Mouse (Mus musculus) gastrocnemius, postnatal 4 days (tissue): Measurements from ENCODE around the gene Appbp2. TPM values are rescaled to one million over a fixed set of nuclear protein-coding genes. Genes with fewer than 3 reads are reported as not detected.
A peak's percentile ranks its signal among the peaks of the same experiment; 100 is the strongest.
"Not testable (repeated sequence)": the region's sequence is repeated elsewhere in the genome, so short reads cannot be mapped to it uniquely, and the experiment has no call there.

Source experiments
- DNase-seq, 2 experiments: peaks; one replicate each; pipeline ENCODE4 v3.0.0; 2021 to 2022; ENCODE audit warnings: low spot score in 2 of 2, mixed read lengths in 2 of 2
- total RNA-seq, 2 experiments: library from RNA; stranded (reverse); gene quantifications; 2 replicates each; pipeline ENCODE4 v1.2.3; 2021

Gene Appbp2
- total RNA-seq, 2 experiments from 2014 or later: 27.2 to 27.4 TPM

GRCm38 (mm10) chr11:85167503-85167902 is 67.4 kb downstream of the Appbp2 start:
- no peak for DNase-seq

DNA sequence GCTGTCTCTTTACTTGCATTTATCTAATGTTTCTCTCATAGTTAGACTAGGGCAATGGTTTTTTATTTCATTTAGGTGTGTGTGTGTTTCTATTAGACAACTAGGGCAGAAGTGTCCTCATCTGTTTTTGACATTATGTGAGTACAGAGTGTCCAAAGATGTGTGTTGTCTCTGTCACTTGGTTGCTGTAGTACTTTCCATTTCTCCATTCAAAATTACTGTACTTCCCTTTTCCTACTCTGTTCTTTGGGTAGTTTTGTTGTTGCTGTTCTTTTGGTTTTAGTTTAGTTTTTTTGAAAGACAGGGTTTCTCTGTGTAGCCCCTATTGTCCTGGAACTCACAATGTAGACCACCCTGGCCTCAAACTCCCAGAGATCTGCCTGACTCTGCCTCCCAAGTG is 70.6 kb downstream of the Appbp2 start:
- DNase-seq: no peak

DNA sequence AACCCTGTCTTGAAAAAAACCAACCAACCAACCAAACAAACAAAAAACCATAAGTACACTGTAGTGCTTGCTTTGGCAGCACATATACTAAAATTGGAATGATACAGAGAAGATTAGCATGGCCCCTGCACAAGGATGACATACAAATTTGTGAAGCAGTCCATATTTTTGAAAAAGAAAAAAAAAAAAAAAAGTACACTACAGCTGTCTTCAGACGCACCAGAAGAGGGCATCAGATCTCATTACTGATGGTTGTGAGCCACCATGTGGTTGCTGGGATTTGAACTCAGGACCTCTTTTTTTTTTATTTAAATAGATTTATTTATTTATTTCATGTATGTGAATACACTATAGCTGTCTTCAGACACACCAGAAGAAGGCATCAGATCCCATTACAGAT is 71.9 kb downstream of the Appbp2 start:
- not testable (repeated sequence) for DNase-seq

GRCm38 (mm10) chr11:85157301-85157700 is 77.6 kb downstream of the Appbp2 start:
- no peak for DNase-seq

GRCm38 (mm10) chr11:85152256-85152930 is 82.5 kb downstream of the Appbp2 start:
- DNase-seq: no peak

DNA sequence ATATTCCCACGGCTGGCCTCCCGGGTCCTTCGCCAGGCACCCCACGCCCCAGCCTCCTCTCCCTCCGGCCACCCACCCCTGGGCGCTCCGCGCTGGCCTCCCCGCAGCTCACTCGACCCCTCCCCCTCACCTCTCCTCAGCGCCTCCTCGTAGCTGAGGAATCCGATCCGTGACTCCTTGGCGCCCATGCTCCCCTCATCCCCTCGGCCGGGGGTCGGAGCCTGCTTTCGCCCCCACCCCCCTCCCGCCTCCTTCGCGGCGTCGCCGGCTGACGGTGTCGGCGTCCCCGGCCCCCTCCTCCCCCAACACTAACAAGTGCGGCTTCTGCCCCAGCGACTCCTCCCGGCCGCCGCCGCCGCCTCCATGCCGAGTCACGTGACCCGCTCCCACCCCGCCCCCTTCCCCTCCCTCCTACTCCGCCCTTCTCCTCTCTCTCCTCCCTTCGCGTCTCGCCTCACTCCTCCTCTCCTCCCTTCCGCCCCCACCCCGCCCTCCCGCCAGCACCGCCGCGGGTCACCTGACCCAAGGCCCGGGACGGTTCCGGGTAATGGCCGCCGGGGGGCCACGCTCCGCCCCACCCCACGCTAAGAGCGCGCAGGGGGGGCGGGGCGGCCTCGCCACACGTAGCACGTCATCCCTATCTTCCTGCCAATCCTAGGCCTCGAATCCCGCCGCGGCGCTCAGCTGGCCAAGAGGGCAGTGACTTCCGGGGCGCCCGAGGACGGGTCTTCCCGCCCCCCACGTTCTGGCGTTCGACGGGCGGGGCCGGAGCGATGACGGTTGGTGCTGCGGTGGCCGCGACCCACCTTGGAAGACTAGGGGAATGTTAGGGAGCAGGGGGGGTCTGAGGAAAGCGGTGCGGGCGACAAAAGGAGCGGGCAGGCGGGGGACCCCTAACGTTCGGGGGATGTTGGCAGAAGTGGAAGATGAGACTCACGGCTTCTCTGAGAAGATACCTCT is 95.1 kb downstream of the Appbp2 start, which contains the start of gene Usp32:
Usp32 (minus strand) TSS at position 581 of the 960 bp plus-strand sequence.
- DNase-seq: peak; percentile 94 to 96

DNA sequence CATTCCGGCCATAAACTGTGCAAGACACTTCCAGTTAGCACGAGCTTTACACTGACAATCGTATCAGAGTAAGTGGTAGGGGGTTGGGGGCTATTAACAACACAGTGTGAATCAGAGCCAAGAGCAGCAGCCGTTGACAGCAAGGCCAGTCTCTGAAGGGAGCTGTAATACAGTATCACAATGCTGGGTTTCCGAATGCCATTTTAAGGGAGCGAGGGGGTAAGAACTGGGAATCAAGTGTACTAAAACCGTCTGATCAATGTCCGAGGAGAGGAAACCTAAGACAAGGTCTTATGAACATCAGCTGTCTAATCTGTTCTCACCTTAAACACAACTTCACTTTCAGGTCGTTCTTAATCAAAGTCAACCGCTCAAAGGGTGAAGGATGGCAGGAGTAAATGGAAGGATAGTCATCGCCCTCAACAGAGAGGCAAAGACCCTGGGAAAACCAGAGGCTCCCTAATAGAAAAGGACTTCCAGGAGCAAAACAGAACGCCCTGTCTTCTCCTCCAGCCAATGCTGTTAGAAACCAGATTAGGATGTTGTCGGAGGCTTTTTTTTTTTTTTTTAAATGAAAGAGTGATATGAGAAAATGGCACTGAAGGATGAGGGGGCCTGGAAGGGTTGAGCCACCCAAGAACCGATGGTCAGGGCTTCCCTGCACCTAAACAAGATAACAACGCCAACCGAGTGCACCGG is 96.0 kb downstream of the Appbp2 start:
- DNase-seq: peak in 1 of 2 experiments; percentile 8

Other genes with a start within 250 kb of the Appbp2 start
- 10 to 100 TPM; 14.2 to 17.0 TPM for gene Usp32, start 95.0 kb downstream of the Appbp2 start, total RNA-seq
- gene 1700125H20Rik, start 64.7 kb downstream of the Appbp2 start, total RNA-seq: under 1 TPM in 1 of 2 experiments, not detected in 1; 0.42 TPM
- gene Ppm1d, start 76.1 kb upstream of the Appbp2 start, total RNA-seq: 10 to 100 TPM; 11.8 to 15.3 TPM
- gene Bcas3, start 118.0 kb upstream of the Appbp2 start, total RNA-seq: 10 to 100 TPM; 37.5 to 47.1 TPM